20 mouse cellular contexts compared by ENCODE assay signal in the genomic region with DNA sequence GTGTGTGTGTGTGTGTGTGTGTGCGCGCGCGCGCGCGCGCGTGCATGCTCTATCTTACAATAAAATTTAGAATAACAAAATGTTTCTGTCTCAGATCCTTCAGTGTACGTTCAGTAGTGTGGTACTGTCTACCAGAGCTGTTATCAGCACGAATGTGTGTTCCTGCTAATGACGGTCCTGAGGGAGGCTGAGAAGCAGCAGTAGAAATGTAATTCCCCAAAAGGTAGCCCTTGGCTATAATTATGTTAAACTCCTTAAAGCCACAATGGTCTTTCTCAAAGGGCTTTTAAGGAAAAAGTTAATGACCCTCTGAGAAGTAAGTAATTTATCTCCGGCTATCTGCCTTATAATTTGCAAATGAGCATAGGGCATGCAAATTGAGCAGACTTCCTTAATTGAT.
"Had no signal": no experiment of that assay in that cellular context is flagged by ENCODE, and none has a peak within 500 bp of the region (broad histone marks: within the 10 kb centered on the region; RNA-seq: fewer than 3 reads in every experiment).

No protein-coding gene starts in this region.

- H3K4me2 ChIP-seq: liver, embryonic 13.5 days; midbrain, embryonic 13.5 days had no signal

- H3K27me3 ChIP-seq: liver, embryonic 13.5 days; midbrain, embryonic 13.5 days had no signal

- H3K9ac ChIP-seq: liver, embryonic 13.5 days; midbrain, embryonic 13.5 days had no signal

- H3K27ac ChIP-seq: layer of hippocampus, adult 2 months; left cerebral cortex, adult 2 months; liver, embryonic 13.5 days; stomach, postnatal 0 days had no signal

- H3K9me3 ChIP-seq: liver, embryonic 13.5 days; midbrain, embryonic 13.5 days had no signal

- H3K36me3 ChIP-seq: liver, embryonic 13.5 days had no signal

- H3K4me1 ChIP-seq: liver, embryonic 13.5 days had no signal

- ATAC-seq: midbrain, embryonic 13.5 days had no signal

- DNase-seq: kidney, adult 18-20 months; kidney, adult 9 months; kidney, postnatal 14 days; kidney, postnatal 4 days; layer of hippocampus, adult 9-11 months; layer of hippocampus, postnatal 36 days; liver, embryonic 13.5 days; lung, adult 2 months; lung, postnatal 14 days; lung, postnatal 4 days; right cerebral cortex, adult 18-20 months; right cerebral cortex, postnatal 14 days; right cerebral cortex, postnatal 4 days; thymus, adult 2 months; thymus, postnatal 14 days; thymus, postnatal 4 days had no signal

- H3K4me3 ChIP-seq: layer of hippocampus, adult 2 months; left cerebral cortex, adult 2 months; liver, embryonic 13.5 days; midbrain, embryonic 13.5 days had no signal
